Mouse (Mus musculus): ENCODE data around the gene Gm2056.
"Not testable (repeated sequence)": the region's sequence is repeated elsewhere in the genome, so short reads cannot be mapped to it uniquely, and the experiment has no call there.

The Gm2056 gene

DNA sequence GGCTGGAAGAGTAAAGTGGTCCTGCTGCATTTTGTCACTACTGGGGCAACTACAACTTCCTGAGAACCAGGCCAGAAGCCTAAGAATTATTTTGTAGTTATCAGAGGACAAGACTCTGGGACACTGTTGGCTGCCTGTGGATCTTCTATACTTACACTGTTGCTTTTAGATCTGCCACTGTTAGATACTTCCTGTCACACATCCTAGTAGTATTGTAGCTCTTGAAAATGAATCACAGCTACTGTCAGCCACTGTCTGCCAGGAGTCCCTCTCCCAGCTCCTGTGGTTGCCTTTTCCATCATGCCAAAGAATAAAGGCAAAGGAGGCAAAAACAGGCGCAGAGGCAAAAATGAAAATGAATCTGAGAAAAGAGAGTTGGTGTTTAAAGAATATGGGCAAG is at the start of gene Gm2056:
Gm2056 (plus strand) TSS at position 301 of the 400 bp plus-strand sequence.
- DNase-seq (ENCODE audit: low spot score) = not testable (repeated sequence)

DNA sequence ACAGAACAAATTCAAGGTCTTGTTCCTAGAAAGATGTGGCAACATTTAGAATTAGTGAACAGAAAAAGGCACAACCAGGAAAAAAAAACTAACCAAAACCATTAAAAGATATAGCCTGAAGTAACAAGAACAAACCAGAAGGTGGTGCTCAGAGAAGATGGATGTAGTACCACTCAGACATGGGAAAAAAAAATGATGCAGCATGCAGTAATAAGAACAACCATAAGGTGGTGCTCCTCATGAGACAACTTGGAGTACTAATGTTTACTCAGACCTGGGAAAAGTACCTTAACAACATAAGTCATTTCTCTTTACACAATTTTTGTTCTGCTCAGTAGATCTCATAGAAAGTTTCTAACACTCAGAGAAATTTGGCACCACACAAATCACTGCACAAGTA is 42.8 kb upstream of the Gm2056 start:
- not testable (repeated sequence) for DNase-seq (ENCODE audit: low spot score)

DNA sequence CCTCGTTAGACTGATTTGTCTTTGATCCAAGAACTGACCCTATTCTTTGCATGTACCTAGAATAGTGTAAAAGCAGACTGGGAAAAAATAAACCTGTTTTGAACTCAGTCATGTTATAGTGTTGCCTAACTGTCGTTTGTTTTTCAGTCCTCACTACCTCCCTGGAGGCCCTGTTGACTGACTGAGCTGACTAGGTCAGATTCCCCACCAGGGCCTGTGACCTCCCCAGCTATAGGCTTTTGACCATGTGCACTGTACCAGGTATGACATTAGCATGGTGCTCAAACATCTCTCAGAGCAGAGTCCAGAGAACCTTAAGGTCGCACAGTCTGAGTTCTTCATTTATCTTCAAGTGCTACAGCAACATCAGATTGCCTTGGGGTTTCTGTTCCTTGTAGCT is 22.7 kb upstream of the Gm2056 start:
- DNase-seq (ENCODE audit: low spot score) = not testable (repeated sequence)

DNA sequence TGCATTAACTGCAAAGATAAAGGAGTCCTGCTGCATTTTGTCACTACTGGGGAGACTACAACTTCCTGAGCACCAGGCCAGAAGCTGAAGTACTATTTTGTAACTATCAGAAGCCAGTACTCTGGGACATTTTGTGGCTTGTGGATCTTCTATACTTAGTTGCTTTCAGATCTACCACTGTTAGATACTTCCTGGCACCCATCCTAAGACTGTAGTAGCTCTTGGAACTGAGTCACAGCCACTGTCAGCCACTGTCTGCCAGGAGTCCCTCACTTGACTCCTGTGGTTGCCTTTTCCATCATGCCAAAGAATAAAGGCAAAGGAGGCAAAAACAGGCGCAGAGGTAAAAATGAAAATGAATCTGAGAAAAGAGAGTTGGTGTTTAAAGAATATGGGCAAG is 15.3 kb upstream of the Gm2056 start, which contains the start of gene Gm2075:
Gm2075 (plus strand) TSS at position 301 of the 400 bp plus-strand sequence.
- not testable (repeated sequence) for DNase-seq (ENCODE audit: low spot score)

DNA sequence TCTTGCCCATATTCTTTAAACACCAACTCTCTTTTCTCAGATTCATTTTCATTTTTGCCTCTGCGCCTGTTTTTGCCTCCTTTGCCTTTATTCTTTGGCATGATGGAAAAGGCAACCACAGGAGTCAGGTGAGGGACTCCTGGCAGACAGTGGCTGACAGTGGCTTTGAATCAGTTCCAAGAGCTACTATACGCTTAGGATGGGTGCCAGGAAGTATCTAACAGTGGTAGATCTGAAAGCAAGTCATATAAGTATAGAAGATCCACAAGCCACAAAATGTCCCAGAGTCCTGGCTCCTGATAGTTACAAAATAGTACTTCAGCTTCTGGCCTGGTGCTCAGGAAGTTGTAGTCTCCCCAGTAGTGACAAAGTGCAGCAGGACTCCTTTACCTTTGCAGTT is 8.1 kb upstream of the Gm2056 start, which contains the start of gene Gm6803:
Gm6803 (minus strand) TSS at position 101 of the 400 bp plus-strand sequence.
- not testable (repeated sequence) for DNase-seq (ENCODE audit: low spot score)

DNA sequence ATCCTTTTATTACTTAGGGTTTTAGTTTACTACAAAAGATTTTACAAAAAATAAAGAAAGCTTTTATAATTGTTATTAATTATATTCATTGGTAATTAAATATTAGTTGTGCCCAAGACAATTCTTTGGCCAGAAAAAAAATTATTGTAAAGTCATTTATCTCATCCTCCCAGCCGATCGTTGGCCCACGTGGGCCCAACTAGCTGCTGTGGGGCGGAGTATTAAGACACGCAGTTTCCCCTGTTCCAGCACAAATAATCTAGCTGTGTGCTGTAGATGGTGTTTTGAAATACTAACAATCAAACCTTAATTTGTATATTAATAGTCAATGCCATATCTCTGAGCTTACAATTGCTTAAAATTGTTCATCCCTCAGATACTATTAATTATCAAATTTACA is 5.4 kb downstream of the Gm2056 start:
- DNase-seq (ENCODE audit: low spot score) = not testable (repeated sequence)

DNA sequence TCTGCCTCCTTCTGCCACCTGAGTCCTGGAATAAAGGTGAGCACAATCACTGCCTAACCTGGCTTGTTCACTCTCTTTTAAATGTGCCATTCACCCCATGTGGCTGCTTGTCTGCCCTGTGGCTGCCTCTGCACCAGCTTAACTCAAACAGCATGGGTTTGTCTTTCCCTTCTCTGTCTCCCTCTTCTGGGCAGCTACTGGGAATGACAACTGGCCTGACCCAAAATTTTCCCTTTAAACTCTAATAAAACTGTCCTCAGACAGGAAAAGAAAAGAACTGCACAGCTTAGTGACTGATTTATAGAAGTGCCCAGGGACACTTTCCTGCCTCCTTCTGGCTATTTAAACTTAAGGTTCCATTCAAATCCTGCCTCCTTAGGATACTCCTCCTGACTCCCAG is 12.3 kb downstream of the Gm2056 start:
- DNase-seq (ENCODE audit: low spot score) = not testable (repeated sequence)

DNA sequence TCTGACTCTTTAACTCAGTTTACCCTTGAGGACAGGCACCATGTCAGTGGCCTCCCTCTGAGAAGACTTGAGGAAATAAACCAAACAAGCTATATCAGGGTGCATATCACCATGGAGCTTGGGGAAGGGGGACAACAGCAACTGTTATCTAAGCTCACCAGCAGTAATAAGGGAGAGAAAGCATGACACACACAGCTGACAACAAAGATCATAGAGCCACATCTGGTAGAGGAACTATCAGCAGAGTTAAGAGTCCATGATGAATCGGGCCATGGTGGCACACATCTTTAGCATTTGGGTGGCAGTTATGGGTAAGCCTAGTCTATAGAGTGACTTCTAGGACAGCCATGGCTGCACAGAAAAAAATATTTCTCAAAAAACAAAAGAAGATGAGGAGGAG is 12.9 kb downstream of the Gm2056 start:
- not testable (repeated sequence) for DNase-seq (ENCODE audit: low spot score)

DNA sequence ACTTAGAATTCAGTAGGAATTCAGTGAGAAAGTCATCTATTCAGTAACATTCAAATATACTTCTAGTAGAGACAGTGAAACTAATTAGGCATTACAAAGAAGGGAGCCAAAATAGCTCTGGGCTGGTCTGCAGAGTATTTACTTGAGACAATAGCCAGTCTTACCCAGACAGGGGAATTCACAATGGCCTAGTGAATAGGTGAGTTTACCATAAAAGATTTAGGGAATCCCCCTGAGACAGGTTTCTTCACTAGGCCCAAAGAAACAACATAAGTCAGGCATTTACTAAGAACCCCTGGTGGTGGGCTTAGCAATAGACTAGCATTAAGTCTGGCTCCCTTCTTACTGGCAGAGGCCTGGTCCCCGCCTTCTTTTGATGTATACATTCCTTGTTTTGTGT is 18.4 kb downstream of the Gm2056 start:
- not testable (repeated sequence) for DNase-seq (ENCODE audit: low spot score)

Measured in T-cell, adult 2 months (primary cell).